Mouse (Mus musculus): ENCODE measurements around the gene Ccdc14. TPM values are rescaled to one million over a fixed set of nuclear protein-coding genes. Genes with fewer than 3 reads are reported as not detected.
"Not testable (repeated sequence)": the region's sequence is repeated elsewhere in the genome, so short reads cannot be mapped to it uniquely, and the experiment has no call there.

Ccdc14 gene
- polyA plus RNA-seq, 1 experiment from 2014 or later, result 7.7 TPM

GRCm38 (mm10) chr16:34672822-34673221 is 17.6 kb upstream of the Ccdc14 start:
- WGBS, result 66% methylated on average over 3 of the region's 3 CpGs
- Histone ChIP-seq H3K9ac (no peak overlapping the region), H3K4me2 (replicated peaks) (no peak overlapping the region), H3K4me3 (no peak overlapping the region), H3K9me3 (no peaks in the 10 kb centered on the region), H3K27ac (no peak overlapping the region), H3K36me3 (no peaks in the 10 kb centered on the region), H3K27me3 (replicated peaks) (peaks cover 5% of the 10 kb centered on the region), H3K4me1 (no peaks in the 10 kb centered on the region)
- no peak for ATAC-seq (ENCODE audit: low FRiP score, low read depth)

GRCm38 (mm10) chr16:34674365-34674764 is 16.1 kb upstream of the Ccdc14 start:
- Histone ChIP-seq H3K4me2 (replicated peaks) (no peak overlapping the region), H3K4me1 (no peaks in the 10 kb centered on the region), H3K9me3 (no peaks in the 10 kb centered on the region), H3K27me3 (replicated peaks) (no peaks in the 10 kb centered on the region; the same call in 1 of the 2 replicates), H3K9ac (no peak overlapping the region), H3K4me3 (no peak overlapping the region), H3K36me3 (no peaks in the 10 kb centered on the region), H3K27ac (no peak overlapping the region)
- WGBS, result 71% methylated on average over 6 of the region's 6 CpGs
- no peak for ATAC-seq (ENCODE audit: low FRiP score, low read depth)

GRCm38 (mm10) chr16:34681823-34682222 is 8.6 kb upstream of the Ccdc14 start:
- Histone ChIP-seq H3K36me3 (no peaks in the 10 kb centered on the region), H3K27ac (no peak overlapping the region), H3K9ac (no peak overlapping the region), H3K9me3 (no peaks in the 10 kb centered on the region), H3K4me3 (no peak overlapping the region), H3K4me1 (no peaks in the 10 kb centered on the region), H3K27me3 (replicated peaks) (no peaks in the 10 kb centered on the region), H3K4me2 (replicated peaks) (no peak overlapping the region)
- no peak for ATAC-seq (ENCODE audit: low FRiP score, low read depth)

- no peak overlapping the region for H3K27ac ChIP-seq
- H3K4me2 ChIP-seq (replicated peaks), result peak overlapping the region; percentile 66; the same call in 1 of the 2 replicates
- no peaks in the 10 kb centered on the region for H3K9me3 ChIP-seq
Observed at GRCm38 (mm10) chr16:34689879-34690278, 537 bp upstream of the Ccdc14 start.

GRCm38 (mm10) chr16:34691156-34691555 is 740 bp downstream of the Ccdc14 start:
- Histone ChIP-seq H3K27ac (no peak overlapping the region), H3K9ac (peak overlapping the region; percentile 68), H3K4me3 (peak overlapping the region; percentile 60), H3K27me3 (replicated peaks) (no peaks in the 10 kb centered on the region), H3K4me1 (peaks cover 5% of the 10 kb centered on the region; the same call in 1 of the 2 replicates), H3K4me2 (replicated peaks) (peak overlapping the region; percentile 66), H3K9me3 (no peaks in the 10 kb centered on the region), H3K36me3 (no peaks in the 10 kb centered on the region; the same call in 1 of the 2 replicates)
- 11% methylated on average over 11 of the region's 11 CpGs for WGBS
- ATAC-seq (ENCODE audit: low FRiP score, low read depth), result no peak

More at GRCm38 (mm10) chr16:34689879-34690278, 537 bp upstream of the Ccdc14 start:
- Histone ChIP-seq H3K4me3 (peak overlapping the region; percentile 60; the same call in 1 of the 2 replicates), H3K36me3 (no peaks in the 10 kb centered on the region), H3K27me3 (replicated peaks) (no peaks in the 10 kb centered on the region), H3K9ac (no peak overlapping the region), H3K4me1 (peaks cover 5% of the 10 kb centered on the region; the same call in 1 of the 2 replicates)
- WGBS, result 80% methylated on average over 3 of the region's 3 CpGs
- ATAC-seq (ENCODE audit: low FRiP score, low read depth), result no peak

GRCm38 (mm10) chr16:34694477-34694876 is 4.1 kb downstream of the Ccdc14 start:
- no peak overlapping the region for H3K9ac ChIP-seq

GRCm38 (mm10) chr16:34698721-34699120 is 8.3 kb downstream of the Ccdc14 start:
- not testable (repeated sequence) for H3K4me2 ChIP-seq (replicated peaks); H3K27ac ChIP-seq; H3K36me3 ChIP-seq; ATAC-seq (ENCODE audit: low FRiP score, low read depth); H3K9ac ChIP-seq; H3K27me3 ChIP-seq (replicated peaks); H3K4me3 ChIP-seq; H3K9me3 ChIP-seq; H3K4me1 ChIP-seq
- WGBS, result 86% methylated on average over 3 of the region's 3 CpGs

More at GRCm38 (mm10) chr16:34694477-34694876, 4.1 kb downstream of the Ccdc14 start:
- H3K27me3 ChIP-seq (replicated peaks), result no peaks in the 10 kb centered on the region
- peaks cover 9% of the 10 kb centered on the region; the same call in 1 of the 2 replicates for H3K36me3 ChIP-seq
- H3K4me3 ChIP-seq, result no peak overlapping the region
- no peak for ATAC-seq (ENCODE audit: low FRiP score, low read depth)
- 94% methylated on average over 6 of the region's 7 CpGs for whole genome bisulfite sequencing
- H3K4me1 ChIP-seq, result peaks cover 5% of the 10 kb centered on the region; the same call in 1 of the 2 replicates
- H3K4me2 ChIP-seq (replicated peaks), result no peak overlapping the region
- no peaks in the 10 kb centered on the region for H3K9me3 ChIP-seq
- H3K27ac ChIP-seq, result no peak overlapping the region

GRCm38 (mm10) chr16:34700165-34700827 is 9.9 kb downstream of the Ccdc14 start:
- Histone ChIP-seq H3K27ac (no peak overlapping the region), H3K4me3 (no peak overlapping the region), H3K4me2 (replicated peaks) (no peak overlapping the region), H3K9ac (no peak overlapping the region), H3K36me3 (peaks cover 13% of the 10 kb centered on the region; the same call in 1 of the 2 replicates), H3K27me3 (replicated peaks) (no peaks in the 10 kb centered on the region), H3K4me1 (no peaks in the 10 kb centered on the region), H3K9me3 (no peaks in the 10 kb centered on the region)
- 30% methylated on average over 7 of the region's 7 CpGs for WGBS
- peak; percentile 63 for ATAC-seq (ENCODE audit: low FRiP score, low read depth)

- H3K4me3 ChIP-seq, result no peak overlapping the region
- no peaks in the 10 kb centered on the region for H3K27me3 ChIP-seq (replicated peaks)
- H3K9ac ChIP-seq, result no peak overlapping the region
- ATAC-seq (ENCODE audit: low FRiP score, low read depth), result no peak
- no peak overlapping the region for H3K4me2 ChIP-seq (replicated peaks)
- no peaks in the 10 kb centered on the region for H3K9me3 ChIP-seq
- no peak overlapping the region for H3K27ac ChIP-seq
- H3K36me3 ChIP-seq, result peaks cover 15% of the 10 kb centered on the region; the same call in 1 of the 2 replicates
- H3K4me1 ChIP-seq, result no peaks in the 10 kb centered on the region
- WGBS, result 90% methylated on average over 6 of the region's 6 CpGs
Observed at GRCm38 (mm10) chr16:34700828-34701216, 10.4 kb downstream of the Ccdc14 start.

- Histone ChIP-seq H3K4me3 (no peak overlapping the region), H3K9me3 (no peaks in the 10 kb centered on the region), H3K27me3 (replicated peaks) (no peaks in the 10 kb centered on the region), H3K9ac (no peak overlapping the region), H3K36me3 (peaks cover 34% of the 10 kb centered on the region), H3K27ac (no peak overlapping the region), H3K4me1 (no peaks in the 10 kb centered on the region), H3K4me2 (replicated peaks) (no peak overlapping the region)
- no peak for ATAC-seq (ENCODE audit: low FRiP score, low read depth)
- WGBS, result 94% methylated on average over 2 of the region's 2 CpGs
Observed at GRCm38 (mm10) chr16:34706019-34706418, 15.6 kb downstream of the Ccdc14 start.

GRCm38 (mm10) chr16:34706487-34706946 is 16.1 kb downstream of the Ccdc14 start:
- H3K4me3 ChIP-seq, result no peak overlapping the region
- H3K27me3 ChIP-seq (replicated peaks), result no peaks in the 10 kb centered on the region
- no peaks in the 10 kb centered on the region for H3K9me3 ChIP-seq
- WGBS, result 89% methylated on average over 7 of the region's 7 CpGs
- no peak overlapping the region for H3K27ac ChIP-seq
- H3K9ac ChIP-seq, result no peak overlapping the region
- no peak for ATAC-seq (ENCODE audit: low FRiP score, low read depth)
- H3K4me1 ChIP-seq, result no peaks in the 10 kb centered on the region
- no peak overlapping the region for H3K4me2 ChIP-seq (replicated peaks)
- peaks cover 34% of the 10 kb centered on the region for H3K36me3 ChIP-seq

GRCm38 (mm10) chr16:34711481-34711880 is 21.1 kb downstream of the Ccdc14 start:
- no peak for ATAC-seq (ENCODE audit: low FRiP score, low read depth)
- 75% methylated on average over 3 of the region's 3 CpGs for WGBS
- no peaks in the 10 kb centered on the region for H3K9me3 ChIP-seq
- no peaks in the 10 kb centered on the region for H3K27me3 ChIP-seq (replicated peaks)
- no peak overlapping the region for H3K9ac ChIP-seq
- H3K4me1 ChIP-seq, result no peaks in the 10 kb centered on the region
- H3K27ac ChIP-seq, result no peak overlapping the region
- H3K4me3 ChIP-seq, result no peak overlapping the region
- peaks cover 21% of the 10 kb centered on the region for H3K36me3 ChIP-seq
- no peak overlapping the region for H3K4me2 ChIP-seq (replicated peaks)

- Histone ChIP-seq H3K27me3 (replicated peaks) (no peaks in the 10 kb centered on the region), H3K36me3 (peaks cover 15% of the 10 kb centered on the region), H3K9ac (no peak overlapping the region), H3K4me3 (no peak overlapping the region), H3K4me1 (no peaks in the 10 kb centered on the region), H3K9me3 (no peaks in the 10 kb centered on the region), H3K27ac (no peak overlapping the region), H3K4me2 (replicated peaks) (no peak overlapping the region)
- 96% methylated on average over 3 of the region's 3 CpGs for WGBS
- no peak for ATAC-seq (ENCODE audit: low FRiP score, low read depth)
Observed at GRCm38 (mm10) chr16:34725156-34725555, 34.7 kb downstream of the Ccdc14 start.
